Mouse (Mus musculus) embryonic fibroblast, embryonic 13.5 days (primary cell): ENCODE data around the gene Gm42715.

ENCODE experiments used
- CTCF ChIP-seq: IDR thresholded peaks from 2 replicates; pipeline ENCODE4 v1.5.1; 2011; ENCODE audit warnings: mild to moderate bottlenecking, control low read depth, low read length, moderate library complexity, borderline replicate concordance; ENCODE audit not compliant: insufficient read depth
- POLR2A ChIP-seq: IDR thresholded peaks from 2 replicates; pipeline ENCODE4 v1.6.1; 2011; ENCODE audit warnings: low read depth, mild to moderate bottlenecking, control low read depth, low read length, moderate library complexity

DNA sequence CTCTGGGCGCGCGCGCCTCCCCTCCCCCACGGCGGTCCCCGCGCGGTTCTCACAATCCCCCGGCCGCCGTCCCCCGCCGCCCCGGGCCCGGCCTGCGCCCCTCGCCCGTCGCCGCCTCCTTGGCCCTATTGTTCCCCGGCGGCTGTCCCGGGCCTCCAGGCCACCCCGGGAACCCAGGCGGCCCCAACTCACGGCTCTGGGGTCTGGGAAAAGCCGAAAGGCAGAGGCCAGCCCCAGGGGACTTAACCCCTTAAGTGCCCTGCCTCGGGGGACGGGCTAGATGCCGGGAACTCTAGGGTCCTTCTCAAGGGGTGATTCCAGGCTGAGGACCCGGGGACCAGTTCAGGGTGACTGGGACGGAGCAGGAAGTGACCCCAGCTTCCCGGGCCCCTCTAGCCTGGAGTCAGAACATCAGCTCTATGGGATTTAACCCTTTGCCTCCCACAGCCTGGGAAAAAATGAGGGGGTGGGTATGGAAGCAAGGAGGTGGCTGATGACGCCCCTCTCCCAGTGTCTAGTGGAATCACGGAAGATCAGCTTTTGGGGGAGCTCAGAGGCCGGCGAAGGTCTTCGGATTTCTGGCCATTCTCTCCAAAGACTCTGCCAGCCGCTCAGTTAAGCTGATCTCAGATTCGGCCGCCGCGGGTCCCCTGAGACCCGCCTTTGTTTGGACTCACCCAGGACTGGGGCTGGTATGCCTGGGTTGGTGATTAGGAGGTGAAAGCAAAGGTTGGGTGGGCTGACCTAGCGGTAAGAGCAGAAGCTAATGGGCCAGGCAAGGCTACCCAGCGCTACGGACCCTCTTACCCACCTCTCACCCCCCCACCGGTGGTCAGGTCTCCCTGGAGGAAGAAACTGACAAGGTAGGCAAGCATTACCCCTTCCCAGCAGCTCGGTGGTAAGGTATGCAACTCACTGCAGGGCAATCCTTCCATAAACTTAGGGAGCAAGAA, 95.8 kb downstream of the Gm42715 start, which contains the start of gene Zfp629:
- TF ChIP-seq POLR2A (no peak; the same call in 1 of the 2 replicates), CTCF (no peak)
